Mouse (Mus musculus) thymus, adult 18-20 months (tissue): ENCODE measurements at regions not wholly inside any gene's neighbourhood (a gene's known extent, or its start where the extent isn't known, plus 50 kb on each side); places are given as distances from the start of the nearest gene placed in this dataset.

ENCODE experiments used
- DNase-seq, 2 experiments: peaks; one replicate each; pipeline ENCODE4 v3.0.0; 2022; ENCODE audit warnings: mixed read lengths in 2 of 2

DNA sequence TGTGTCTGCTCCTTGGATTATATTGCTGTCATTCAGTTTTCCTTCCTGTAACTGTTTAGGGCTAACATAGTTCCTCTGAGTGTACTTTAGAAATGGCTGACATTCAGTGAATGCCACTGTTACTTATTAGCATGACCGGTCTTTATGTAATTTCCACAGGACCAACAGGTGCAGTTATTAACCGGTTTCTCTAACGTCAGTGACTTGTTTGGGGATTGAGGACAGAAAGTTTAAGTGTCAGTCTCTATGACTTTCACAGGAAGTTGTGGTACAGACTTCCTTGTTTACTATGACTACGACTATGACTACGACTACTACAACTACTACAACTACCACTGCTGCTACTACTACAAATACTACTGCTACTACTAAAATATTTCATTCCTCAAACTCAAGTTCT, 170.4 kb upstream of the Ptger4 start:
- no peak for DNase-seq

DNA sequence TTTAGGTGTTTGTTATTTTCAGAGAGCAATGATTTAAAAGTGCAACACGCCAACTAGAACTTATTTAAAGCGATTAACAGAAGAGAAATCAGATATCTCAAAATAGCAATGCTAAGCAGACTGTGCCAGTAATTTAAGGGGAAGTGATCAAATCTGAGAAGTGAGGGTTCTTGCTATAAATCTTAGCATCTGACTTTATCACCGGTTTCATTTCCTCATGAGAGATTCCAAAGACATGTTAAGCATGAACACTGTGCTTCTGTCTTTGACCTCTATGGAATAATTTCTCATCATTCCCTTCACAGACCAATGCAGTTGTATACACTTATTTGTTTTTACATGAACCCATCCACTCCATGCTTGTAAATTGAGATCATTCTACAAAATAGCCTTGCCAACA, 172.0 kb upstream of the Ptger4 start:
- DNase-seq: no peak

DNA sequence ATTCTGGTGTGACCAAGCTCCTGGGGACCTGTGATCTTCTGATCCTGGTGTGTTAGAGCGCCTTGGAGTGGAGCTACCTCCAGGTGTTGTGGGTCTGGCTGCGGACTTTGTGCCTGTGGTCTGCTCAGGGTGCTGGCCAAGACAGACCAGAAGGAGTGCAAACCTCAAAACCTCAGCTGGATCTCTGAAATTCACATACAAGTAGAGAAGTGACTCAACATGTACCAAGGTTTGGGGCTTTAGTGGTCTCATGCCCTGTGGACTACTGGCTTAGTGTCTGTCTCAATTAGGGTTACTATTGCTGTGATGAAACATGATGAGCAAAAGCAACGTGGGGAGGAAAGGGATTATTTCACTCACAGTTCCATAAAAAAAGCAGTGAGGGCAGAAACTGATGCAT, 182.7 kb upstream of the Ptger4 start:
- DNase-seq: no peak

DNA sequence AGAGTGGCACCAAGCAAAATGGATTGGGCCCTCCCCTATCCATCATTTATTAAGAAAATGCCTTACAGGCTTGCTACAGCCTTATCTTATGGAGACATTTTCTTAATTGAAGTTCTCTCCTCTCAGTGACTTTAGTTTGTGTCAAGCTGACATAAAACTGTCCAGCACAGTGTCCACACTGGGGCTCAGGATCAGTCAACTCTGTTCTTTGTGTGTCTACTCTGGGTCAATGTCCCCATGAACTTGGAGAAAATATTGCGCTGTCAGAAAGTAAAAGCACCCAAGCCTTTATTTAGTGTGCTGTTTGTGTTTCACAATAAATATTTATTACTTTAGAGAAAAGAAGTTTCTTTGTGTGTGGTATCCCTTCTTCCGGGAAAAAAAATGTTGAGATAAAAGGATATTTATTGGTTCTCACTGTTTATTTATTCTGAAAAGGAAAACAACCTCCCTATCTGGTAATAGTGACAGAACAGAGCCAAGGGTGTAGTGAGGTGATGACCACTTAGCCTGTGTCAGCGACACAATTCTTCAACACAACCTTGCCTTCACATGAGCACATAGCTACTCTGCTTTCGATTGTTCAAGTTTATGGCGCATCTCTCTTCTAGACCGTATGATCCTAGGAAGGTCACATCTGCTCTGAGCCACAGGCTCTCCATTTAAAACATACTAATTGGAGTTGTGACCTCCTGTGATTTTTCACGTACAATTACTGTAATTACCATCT, 183.5 kb upstream of the Ptger4 start:
- DNase-seq: no peak

DNA sequence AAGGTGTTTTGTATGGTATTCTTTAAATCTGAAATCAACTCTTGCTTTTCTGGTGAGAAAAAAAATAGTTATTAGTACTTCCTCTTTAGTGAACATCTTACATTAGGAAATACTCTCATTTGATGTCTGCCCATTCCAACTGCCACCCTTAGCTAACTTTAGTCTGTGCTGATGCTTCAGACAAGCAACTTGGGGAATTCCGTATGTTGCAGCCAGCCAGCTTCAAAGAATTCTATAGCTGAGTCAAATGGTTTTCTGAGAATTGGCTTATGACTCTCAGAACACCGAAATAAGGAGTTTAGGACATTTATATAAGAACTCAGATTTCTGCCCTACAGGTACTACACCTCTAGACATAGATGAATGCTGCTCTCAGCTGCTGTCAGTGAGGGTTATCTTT, 188.0 kb upstream of the Ptger4 start:
- no peak for DNase-seq

DNA sequence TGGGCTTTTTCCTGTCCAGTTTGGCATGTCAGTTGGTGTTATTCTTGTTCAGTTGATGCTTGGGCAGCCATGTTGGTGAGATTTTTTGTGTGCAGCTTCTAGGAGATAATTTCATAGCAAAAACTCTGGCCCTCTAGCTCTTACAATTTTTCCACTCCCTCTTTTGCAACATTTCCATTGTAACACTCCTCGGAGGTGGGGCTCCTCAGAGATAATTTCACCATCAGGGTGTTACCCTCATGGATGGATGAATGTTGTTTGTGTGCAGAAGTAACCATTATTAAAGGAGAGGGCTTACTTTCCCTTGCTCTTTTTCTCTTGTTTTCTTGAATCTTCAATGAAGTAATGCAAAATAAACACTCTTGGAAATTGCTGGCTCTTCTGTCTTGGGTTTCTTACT, 193.0 kb upstream of the Ptger4 start:
- no peak for DNase-seq

DNA sequence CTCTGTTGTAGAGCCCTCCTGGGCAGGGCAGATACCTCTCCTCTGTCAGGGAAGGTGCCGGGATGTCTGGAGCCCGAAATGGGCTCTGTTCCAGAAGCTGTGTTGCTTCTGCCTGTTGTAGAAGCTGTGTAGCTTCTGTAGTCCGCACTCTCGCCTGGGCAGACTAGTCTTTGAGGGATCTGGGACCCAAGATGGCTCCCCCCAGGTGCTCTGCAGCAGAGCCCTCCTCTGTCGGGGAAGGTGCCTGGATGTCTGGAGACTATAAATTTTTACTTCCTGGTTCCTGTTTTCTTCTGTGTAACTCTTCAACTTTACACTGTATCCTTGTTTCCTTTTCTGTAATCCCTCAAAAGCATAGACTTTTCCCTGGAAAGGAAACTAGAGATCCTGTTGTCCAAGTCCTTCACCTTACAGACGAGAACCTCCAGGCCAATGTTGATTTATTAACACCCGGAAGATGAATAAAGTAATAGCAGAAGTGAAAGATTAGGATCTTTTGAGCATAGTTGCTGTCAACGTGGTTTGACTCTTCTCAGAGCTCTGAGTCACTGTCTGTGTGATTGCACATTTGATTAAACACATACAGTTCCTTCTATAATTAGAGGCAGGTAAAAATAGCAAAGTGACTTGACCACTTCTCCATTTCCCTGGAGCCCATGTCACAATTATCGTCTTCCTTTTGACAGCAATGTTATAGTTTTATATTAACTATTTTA, 202.2 kb upstream of the Ptger4 start:
- no peak for DNase-seq

DNA sequence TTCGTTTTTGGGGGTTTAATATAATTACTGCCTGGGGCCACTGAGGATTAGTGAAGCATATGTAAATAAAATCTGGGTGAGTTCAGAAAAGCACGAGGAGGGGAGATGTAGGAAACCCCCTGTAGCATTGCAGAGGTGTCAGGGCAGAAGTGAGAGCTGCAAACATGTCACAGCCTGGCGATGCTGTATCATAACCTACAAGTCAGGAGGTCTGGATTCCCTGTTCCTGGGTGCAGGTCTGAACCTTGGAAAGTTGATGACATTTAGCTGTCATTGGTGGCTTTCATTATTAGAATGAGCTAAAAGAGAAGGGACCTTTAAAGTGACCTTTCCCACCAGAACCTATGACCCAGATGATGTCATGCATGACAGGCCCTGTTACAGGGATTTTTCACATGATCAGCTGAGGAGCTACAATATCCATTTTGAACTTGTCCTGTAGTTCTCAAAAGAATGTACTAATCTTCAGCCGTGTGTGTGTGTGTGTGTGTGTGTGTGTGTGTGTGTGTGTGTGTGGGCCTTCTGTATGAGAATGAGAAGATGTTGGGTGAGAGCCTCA, 202.8 kb upstream of the Ptger4 start:
- no peak for DNase-seq

DNA sequence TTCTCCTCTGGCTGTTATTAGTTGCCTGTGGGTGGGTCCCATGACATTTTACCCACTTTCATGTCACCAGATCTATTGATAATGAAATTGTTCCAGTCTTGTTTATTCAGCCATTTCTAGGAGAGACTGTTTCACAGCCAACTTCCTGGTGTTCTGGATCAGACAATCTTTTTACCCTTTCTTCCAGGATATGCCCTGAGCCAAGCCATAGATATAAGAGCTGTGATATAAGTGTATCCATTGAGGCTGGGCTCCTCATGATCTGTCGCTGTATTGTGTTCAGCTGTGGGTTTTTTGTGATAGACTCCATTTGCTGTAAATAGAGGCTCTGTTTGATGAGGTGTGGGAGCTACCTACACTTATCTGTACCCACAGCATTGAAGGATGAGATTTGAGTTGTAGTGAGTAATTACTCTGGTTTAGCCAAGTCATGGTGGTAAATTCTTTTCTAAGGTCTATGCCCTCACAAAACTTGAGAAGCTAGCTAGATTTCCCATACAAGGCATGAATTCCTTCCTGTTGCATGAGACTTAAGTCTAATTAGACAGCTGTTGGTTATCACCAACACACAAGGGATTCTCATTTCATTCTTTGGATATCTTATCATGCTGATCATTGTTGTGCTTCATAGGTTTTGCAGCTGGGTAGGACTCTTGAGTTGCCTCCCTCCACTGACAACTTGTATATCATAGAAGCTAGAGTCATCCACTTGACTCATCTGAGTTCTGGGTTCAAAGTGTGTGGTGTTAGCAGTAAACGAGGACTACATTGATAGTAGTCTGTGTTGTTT, 203.9 kb upstream of the Ptger4 start:
- DNase-seq: no peak

DNA sequence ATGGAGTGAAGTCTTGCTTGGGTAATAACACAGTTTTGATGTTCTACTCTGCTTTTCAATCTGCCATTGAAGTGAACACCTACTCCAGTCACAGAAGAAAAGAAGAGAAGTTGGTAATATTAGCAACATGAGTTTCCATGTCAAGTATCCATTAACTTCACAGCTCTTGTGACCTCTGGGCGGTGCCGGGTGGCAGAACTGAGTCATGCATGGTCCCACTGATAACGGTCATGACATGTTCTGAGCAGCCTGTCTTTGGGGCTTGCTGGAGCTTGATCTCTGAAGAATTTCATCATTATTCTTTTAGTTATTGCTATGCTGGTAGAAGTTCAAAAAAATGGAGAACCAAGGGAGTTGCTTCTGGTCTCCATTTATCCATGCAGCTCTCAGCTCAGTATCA, 215.1 kb upstream of the Ptger4 start:
- no peak for DNase-seq

DNA sequence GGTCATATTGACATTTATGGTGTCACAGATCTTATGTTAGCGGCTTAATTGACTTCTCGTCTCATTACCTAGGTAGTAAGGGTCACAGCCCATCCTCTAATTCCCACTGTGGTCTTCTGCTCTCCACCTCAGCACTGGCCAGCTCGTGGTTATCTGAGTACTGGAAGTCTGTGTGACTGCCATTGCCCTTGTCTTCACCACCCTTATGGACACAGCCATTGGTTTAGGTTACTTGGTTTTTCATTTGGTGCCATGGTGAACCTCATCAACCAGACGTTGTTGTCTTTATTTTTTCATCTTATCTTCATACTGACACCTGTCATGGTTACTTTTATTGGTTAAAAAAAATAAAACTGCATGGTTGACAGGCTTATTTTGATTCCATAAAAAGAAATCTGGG, 215.6 kb upstream of the Ptger4 start:
- DNase-seq: no peak

DNA sequence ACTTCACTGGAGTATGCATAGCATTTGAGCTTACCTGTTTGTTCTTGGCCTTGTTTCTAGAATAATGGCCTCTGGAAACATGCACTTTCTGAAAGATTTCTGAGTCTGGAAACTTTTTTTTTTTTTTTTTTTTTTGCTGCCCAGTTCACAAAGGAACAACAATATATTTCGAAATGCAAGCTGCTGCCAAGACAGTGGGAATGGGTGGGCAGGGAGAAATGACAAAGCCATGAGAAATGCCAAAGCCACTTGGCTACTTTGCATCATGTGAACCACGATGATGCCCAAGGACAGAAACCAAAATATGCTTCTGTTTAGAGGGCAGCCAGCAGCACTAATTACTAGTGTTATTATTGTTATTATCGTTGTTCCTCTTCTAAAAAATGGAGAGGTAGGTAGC, 218.7 kb upstream of the Ptger4 start:
- no peak for DNase-seq

DNA sequence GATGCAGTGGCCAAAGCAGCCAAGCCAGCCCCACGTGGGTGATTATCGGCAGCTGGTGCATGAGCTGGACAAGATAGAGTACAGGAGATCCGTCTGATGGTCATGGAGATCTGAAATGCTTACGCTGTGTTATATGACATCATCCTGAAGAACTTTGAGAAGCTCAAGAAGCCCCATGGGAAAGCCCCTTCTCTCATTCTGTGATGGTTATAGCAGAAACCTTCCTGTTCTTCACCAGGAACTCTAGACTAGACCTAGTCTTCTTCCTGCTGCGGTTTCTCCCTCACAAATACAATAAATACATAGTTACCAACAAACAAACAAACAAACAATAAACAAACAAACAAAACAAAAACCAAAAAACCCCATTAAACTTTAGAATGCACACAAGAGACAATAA, 220.7 kb upstream of the Ptger4 start:
- no peak for DNase-seq

DNA sequence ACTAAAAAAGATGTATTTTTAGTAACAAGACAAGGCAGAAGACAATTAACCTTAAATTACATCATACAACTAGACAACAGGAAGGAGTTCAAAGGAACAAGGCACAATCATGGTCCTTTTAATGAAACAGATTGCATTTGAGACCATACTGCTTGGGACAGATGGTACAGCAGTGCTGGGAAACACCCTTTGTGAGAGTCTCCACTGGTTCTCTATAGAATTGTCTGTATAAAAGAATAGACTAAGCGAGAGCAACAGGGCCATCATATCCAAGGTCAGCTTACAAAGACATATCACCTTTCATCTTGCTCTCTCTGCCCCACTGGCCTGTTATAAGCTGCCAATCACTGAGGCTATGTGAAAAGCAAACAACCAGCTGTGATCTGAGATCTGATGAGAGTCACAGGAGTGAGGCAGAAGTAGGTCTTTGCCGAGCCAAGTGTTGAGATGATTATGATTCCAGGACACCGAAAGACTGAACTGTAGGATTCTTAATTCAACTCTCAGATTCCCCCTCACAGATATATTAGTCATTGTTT, 224.6 kb upstream of the Ptger4 start:
- DNase-seq: no peak

DNA sequence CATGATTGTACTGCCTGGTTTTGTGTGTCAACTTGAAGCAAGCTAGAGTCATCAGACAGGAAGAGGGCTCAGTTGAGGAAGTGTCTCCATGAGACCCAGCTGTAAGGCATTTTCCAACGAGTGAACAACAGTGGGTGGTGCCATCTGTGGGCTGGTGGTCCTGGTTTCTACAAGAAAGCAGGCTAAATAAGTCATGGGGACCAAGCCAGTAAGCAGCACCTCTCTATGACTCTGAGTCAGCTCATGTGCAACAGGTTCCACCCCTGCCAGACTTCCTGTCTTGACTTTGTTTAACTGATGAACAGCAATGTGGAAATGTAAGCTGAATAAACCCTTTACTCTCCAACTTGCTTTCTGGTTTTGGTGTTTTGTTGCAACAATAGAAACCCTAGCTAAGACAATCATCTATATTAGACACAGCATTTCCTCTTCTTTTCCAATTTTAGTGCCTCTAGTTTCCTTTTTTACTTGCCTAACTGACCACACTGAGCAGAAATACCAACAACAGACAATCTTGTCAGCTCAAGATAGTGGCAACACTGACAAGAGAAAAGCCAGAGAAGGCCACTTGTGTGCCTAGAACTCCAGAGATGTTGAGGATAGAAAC, 231.5 kb upstream of the Ptger4 start:
- DNase-seq: peak in 1 of 2 experiments; percentile 19

DNA sequence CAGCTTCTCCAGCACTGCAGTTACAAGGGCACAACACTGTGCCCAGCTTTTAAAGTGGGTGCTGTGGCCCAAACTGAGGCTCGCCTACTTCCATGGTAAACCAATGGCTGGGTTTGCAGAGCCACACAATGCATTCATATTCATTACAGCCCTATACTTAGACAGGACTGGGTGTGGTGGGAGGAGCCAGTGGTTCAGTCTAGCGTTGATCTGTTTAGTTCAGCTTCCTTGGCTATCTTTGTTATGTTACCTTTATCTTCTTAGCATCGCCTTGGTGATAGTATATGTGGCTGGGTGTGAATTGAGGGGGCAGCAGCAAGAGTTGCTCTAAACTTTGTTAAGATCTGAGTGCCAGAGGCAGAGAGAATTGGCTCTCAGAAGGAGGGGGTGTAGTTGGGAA, 249.3 kb upstream of the Ptger4 start:
- DNase-seq: no peak

DNA sequence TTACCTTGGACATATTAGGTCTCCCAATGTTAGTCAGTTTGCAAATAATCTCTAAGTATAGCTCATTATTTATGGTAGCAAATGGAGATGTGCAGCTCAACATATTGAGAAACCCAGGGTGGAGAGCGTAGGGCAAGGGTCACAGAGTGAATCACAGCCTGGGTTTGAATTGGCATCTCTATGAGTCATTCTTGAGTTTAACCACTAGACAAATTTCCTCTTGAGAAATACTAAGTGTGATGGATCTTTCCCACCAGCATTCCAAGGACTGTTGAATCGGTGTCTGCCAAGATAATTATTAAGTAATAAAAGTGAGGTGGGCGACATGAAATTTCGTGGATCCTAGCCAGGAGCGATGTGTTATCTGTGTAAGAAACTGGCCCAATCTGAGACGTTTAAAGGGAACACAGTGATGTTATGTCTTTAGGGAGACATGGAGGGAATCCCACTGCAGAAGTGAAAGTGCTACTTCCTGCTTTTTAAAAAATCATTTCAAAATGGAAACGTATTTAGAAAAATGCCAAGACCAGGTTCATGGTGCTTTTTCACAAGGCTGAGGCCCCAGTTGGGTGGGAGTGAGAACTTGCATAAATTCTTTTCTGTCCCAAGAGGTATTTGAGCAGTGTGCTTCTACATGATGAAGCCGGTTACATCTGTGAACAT, 251.3 kb upstream of the Ptger4 start:
- DNase-seq: no peak

DNA sequence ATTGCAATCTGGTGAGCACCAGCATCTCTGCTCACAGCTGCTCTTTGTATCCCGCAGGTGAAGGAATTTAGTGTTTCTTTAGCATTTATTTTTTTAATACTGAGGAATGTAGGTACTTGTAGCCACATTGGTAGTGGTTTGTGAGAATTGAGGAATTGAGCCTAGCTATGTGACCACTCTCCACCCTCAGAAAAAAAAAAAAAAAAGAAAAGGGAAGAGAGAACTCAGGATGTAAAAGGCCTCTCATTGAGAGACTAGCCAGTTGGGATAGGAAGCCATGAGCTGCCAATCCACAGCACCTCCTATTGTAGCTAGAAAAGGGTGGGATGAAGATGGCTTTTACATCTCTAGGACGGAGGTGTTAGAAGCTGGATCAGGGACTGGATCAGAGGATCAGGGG, 252.0 kb upstream of the Ptger4 start:
- DNase-seq: no peak

DNA sequence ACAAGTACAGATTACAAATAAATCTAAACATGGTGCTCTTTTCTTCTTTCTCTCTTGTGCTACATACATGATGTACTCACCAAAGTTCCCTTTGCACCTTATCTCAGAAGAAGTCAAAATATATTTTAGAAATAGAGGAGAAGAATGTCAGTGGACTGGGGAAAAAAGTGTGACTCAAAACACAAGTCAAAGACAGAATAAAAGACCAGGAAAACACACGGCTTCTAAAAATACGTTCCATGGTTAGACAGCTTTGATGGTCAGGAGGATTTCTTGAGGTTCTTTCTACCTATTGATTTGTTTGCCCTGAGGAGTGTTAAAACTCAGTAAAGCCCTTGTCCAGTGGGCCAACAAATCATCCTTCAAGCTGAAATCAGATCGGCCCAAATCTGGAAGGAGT, 260.5 kb upstream of the Ptger4 start:
- DNase-seq: no peak

DNA sequence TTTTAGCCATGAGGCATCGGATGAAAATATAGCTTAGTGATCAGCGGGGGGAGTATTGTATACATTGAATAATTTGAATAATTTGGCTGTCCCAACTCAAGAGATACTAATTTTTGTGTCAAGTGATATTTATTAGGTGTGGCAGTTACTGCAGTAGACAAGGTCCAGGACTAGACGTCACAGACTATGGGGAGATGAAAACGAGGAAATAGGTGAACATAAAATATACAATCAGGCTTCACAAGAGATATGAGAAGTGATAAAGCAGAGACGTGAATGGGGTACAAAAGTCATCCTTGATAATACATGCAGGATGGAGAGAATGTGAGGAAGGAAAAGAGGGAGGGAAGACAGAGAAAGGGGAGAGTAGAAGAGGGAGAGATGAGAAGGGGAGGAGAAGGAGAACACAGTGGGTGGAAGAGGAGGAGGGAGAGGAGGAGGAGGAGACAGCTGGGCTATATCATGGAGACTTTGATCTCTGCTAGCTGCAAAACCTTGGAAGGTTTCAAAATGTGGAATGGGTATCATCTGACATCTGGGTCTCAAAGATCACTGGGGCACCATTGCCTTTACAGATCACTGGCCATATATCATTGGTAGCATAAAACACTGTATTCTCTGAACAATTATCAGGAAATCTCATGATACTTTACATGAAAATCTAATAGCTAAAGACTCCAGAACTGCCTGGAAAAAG, 263.0 kb upstream of the Ptger4 start:
- DNase-seq: no peak

DNA sequence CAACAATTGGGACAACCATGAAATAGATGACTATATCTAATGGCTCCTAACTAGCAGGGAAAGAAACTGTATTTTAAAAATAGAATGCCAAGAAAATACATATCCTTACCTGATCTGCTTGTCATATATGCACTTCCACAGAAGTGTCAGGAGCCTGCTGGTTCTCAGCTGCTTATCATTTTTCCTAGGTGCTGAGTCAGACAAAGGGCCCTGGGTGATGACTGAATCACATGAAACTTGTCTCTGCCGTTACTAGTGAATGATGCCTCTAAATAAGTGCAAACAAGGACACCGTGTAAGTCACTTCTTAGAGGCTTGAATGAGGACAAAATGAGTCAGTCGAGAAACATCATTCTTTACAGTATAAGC, 263.5 kb upstream of the Ptger4 start:
- DNase-seq: no peak

DNA sequence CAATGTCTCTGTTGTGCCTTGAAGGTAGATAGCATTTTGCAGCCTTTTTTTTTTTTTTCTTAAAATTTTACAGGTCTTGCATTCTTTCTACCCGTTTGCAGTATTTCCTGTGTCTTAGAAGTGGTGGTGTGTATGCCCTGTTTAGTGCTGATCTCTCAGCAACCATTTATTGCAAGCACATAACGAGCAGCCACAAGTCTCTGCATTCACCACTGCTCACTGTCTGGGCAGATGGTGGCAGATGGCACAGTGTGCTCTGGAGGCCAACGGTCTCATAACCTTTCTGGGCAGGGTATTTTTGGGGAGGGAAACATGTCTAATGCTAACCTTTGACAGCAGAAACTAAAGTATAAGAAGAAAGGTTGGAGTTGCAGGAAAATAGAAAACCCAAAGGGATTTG, 266.1 kb upstream of the Ptger4 start:
- DNase-seq: peak; percentile 53 to 75
